Mouse (Mus musculus) thymus, adult 2 months (tissue): ENCODE data around the gene Olfr1413.

Source experiments
- CTCF ChIP-seq: fragments of 200-500 bp; IDR thresholded peaks from 2 replicates; pipeline ENCODE4 v1.5.1; 2012; ENCODE audit warnings: mild to moderate bottlenecking, control low read depth, low read length, moderate library complexity, borderline replicate concordance; ENCODE audit not compliant: control insufficient read depth, poor library complexity, insufficient read depth; ENCODE audit errors: extremely low read depth
- POLR2A ChIP-seq: fragments of 200-500 bp; IDR thresholded peaks from 2 replicates; pipeline ENCODE4 v1.6.1; 2012; ENCODE audit warnings: mild to moderate bottlenecking, low read length, control low read depth, moderate library complexity; ENCODE audit not compliant: control insufficient read depth, poor library complexity, insufficient read depth; ENCODE audit errors: extremely low read depth

DNA sequence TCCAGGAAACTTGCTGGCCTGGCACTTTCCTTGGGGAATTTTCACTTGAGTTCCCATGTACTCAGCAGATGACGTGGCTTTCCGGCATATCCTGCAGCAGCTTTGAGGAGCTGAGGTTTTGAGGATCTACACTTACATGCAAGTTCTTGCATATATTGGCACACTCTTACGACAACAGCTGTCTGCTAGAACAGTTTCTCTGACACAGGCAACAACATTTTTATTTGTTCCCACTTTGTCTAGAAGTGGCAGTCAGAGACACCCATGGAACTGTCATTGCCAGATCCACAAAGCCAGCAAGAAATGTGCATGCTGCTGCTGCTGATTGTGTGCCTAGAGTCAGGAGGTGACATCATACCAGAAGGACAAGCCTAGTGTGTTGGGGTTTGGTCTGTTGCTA, 47.4 kb upstream of the Olfr1413 start:
- no peak for TF ChIP-seq POLR2A
- TF ChIP-seq CTCF = no peak
